Comparison of ENCODE assay signal across 1 mouse cellular context in the genomic region with DNA sequence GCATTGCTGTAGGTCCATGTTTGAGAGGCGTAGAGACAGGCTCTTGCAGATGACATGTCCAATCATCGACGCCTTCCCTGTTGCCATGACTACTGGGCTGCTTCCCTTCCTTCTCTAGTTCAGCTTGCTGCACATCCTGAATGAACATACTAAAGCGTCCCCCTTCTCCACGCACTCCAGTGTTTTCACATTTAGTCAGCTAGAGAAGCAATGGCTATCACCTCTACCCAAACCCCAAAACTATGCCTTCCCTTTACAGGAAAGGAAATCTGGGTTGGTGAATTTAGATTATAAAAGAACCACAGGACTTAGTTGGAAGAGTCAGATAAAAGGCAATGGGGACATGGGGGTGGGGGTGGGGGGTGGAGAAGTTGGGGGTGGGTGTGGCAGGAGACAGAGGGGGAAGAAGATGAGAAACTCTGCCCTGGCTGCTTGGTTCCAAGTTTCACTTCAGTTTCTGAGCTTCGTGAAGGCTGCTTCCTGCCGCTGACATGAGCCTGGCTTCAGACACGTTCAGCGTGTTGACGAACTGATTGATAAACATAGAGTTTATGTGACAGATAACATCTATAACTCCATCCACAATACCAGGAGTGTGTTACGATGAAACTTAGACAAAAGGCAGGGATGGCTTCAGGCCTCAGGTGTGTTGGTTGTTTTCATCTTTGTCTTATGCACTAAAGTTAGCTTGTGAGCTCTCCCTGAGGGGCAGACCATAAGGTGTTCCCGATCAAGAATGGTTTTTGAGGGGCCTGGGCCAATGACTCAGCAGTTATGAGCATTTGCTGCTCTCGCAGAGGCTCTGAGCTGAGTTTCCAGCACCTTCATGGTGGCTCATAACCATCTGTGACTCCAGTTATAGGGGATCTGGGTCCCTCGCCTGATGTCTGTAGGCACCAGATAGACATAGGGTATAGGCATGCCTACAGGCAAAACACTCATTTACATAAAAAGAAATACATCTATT.
TF ChIP-seq lines count a peak whose summit lies in the region.

No protein-coding gene starts in this region.

TF ChIP-seq in CH12.LX, 34 proteins besides CTCF, POLR2A, EP300 and RAD21 (continued from another document):
- TF ChIP-seq MAZ (IDR thresholded peaks at IDR 0.05; ENCODE audit: low read depth, low read length) = no peak
